Mouse (Mus musculus) midbrain, embryonic 16.5 days (tissue): ENCODE measurements around the gene Ifnk. TPM values are rescaled to one million over a fixed set of nuclear protein-coding genes. Genes with fewer than 3 reads are reported as not detected.

Experiments
- ATAC-seq: fragments of 200-750 bp; cut with Nextera tagmentation; 2 replicates; pipeline ENCODE4 v1.8.0; 2017; ENCODE audit warnings: moderate TSS enrichment
- H3K27ac ChIP-seq: fragments of 300-500 bp; sonication (generic); 2 replicates; pipeline ENCODE4 v1.5.1; 2014; ENCODE audit warnings: mild to moderate bottlenecking, low read length, mixed read lengths
- H3K27me3 ChIP-seq: fragments of 300-500 bp; sonication (generic); 2 replicates; pipeline ENCODE4 v1.6.1; 2014; ENCODE audit warnings: low read depth, low read length, mixed read lengths; ENCODE audit not compliant: control insufficient read depth, insufficient read depth
- H3K36me3 ChIP-seq: fragments of 300-500 bp; sonication (generic); 2 replicates; pipeline ENCODE4 v1.6.1; 2014; ENCODE audit warnings: mild to moderate bottlenecking, low read length, moderate library complexity, mixed read lengths; ENCODE audit not compliant: control insufficient read depth, insufficient read depth
- H3K4me1 ChIP-seq: fragments of 300-500 bp; sonication (generic); 2 replicates; pipeline ENCODE4 v1.6.1; 2014; ENCODE audit warnings: mild to moderate bottlenecking, low read length, mixed read lengths; ENCODE audit not compliant: control insufficient read depth, insufficient read depth
- H3K4me2 ChIP-seq: fragments of 300-500 bp; sonication (generic); 2 replicates; pipeline ENCODE4 v1.6.1; 2014; ENCODE audit warnings: mild to moderate bottlenecking, low read length, mixed read lengths
- H3K4me3 ChIP-seq: fragments of 300-500 bp; sonication (generic); 2 replicates; pipeline ENCODE4 v1.5.1; 2014; ENCODE audit warnings: low read depth, mild to moderate bottlenecking, low read length, moderate library complexity, mixed read lengths
- H3K9ac ChIP-seq: fragments of 300-500 bp; sonication (generic); 2 replicates; pipeline ENCODE4 v1.6.1; 2014; ENCODE audit warnings: low read depth, low read length, mixed read lengths
- H3K9me3 ChIP-seq: fragments of 300-500 bp; sonication (generic); replicated peaks from 2 replicates; pipeline ENCODE4 v1.6.1; 2014; ENCODE audit warnings: mild to moderate bottlenecking, low read length, mixed read lengths; ENCODE audit not compliant: control insufficient read depth, poor library complexity, severe bottlenecking
- WGBS: fragments of 180-500 bp; shearing (Covaris S2); extraction: QIAGEN DNeasy Blood & Tissue Kit; methylation state at CpG from one replicate; pipeline ENCODE4 v1.1.7; 2014; 5-methylcytosine and 5-hydroxymethylcytosine counted together
- polyA plus RNA-seq: library from polyadenylated mRNA; unstranded; fragments of >200 nt; fragmentation: Nextera tagmentation; extraction: Ambion mirVana; gene quantifications from 2 replicates; pipeline ENCODE4 v1.2.1, GENCODE M21; 2015

Gene Ifnk
- 0.27 TPM in 1 of 2 replicates, not detected in the other for polyA plus RNA-seq

GRCm38 (mm10) chr4:35151756-35152155 is at the start of gene Ifnk:
Gene Ifnk, plus strand, starts transcription at chr4:35152056.
- Histone ChIP-seq H3K4me3 (no peak within 1 kb of the TSS), H3K4me1 (peaks cover 9% of the 10 kb centered on the region; the same call in 1 of the 2 replicates), H3K27me3 (no peaks in the 10 kb centered on the region; the same call in 1 of the 2 replicates), H3K27ac (no peak within 1 kb of the TSS), H3K4me2 (no peak within 1 kb of the TSS), H3K36me3 (no peaks in the 10 kb centered on the region), H3K9ac (no peak within 1 kb of the TSS), H3K9me3 (no peaks in the 10 kb centered on the region)
- 88% methylated on average over 4 of the region's 4 CpGs for WGBS
- ATAC-seq: no peak

GRCm38 (mm10) chr4:35105115-35105773 is 46.6 kb upstream of the Ifnk start:
- 73% methylated on average over 14 of the region's 14 CpGs for WGBS
- Histone ChIP-seq H3K9ac (no peak overlapping the region), H3K27me3 (no peaks in the 10 kb centered on the region; the same call in 1 of the 2 replicates), H3K27ac (no peak overlapping the region), H3K4me1 (peaks cover 4% of the 10 kb centered on the region), H3K36me3 (no peaks in the 10 kb centered on the region), H3K9me3 (no peaks in the 10 kb centered on the region), H3K4me2 (no peak overlapping the region), H3K4me3 (no peak overlapping the region)
- ATAC-seq: no peak

- H3K9ac ChIP-seq: no peak overlapping the region
- no peaks in the 10 kb centered on the region for H3K9me3 ChIP-seq
- 92% methylated on average over 4 of the region's 4 CpGs for WGBS
- H3K36me3 ChIP-seq: no peaks in the 10 kb centered on the region
- H3K27ac ChIP-seq: no peak overlapping the region
- no peaks in the 10 kb centered on the region for H3K27me3 ChIP-seq
- ATAC-seq: no peak
- H3K4me2 ChIP-seq: no peak overlapping the region
- no peaks in the 10 kb centered on the region for H3K4me1 ChIP-seq
- no peak overlapping the region for H3K4me3 ChIP-seq
Measured at GRCm38 (mm10) chr4:35112452-35112851, 39.4 kb upstream of the Ifnk start.

- H3K4me3 ChIP-seq: no peak overlapping the region
- H3K9me3 ChIP-seq: no peaks in the 10 kb centered on the region
- WGBS: 82% methylated on average over 13 of the region's 13 CpGs
- no peaks in the 10 kb centered on the region for H3K4me1 ChIP-seq
- no peaks in the 10 kb centered on the region for H3K27me3 ChIP-seq
- H3K27ac ChIP-seq: no peak overlapping the region
- ATAC-seq: no peak
- H3K9ac ChIP-seq: no peak overlapping the region
- H3K36me3 ChIP-seq: no peaks in the 10 kb centered on the region
- no peak overlapping the region for H3K4me2 ChIP-seq
Measured at GRCm38 (mm10) chr4:35113516-35114248, 38.2 kb upstream of the Ifnk start.

GRCm38 (mm10) chr4:35114950-35115349 is 36.9 kb upstream of the Ifnk start:
- no peaks in the 10 kb centered on the region for H3K9me3 ChIP-seq
- no peak for ATAC-seq
- no peaks in the 10 kb centered on the region for H3K27me3 ChIP-seq
- WGBS: 68% methylated on average over 2 of the region's 2 CpGs
- no peaks in the 10 kb centered on the region for H3K36me3 ChIP-seq
- H3K4me1 ChIP-seq: no peaks in the 10 kb centered on the region
- no peak overlapping the region for H3K4me2 ChIP-seq
- H3K4me3 ChIP-seq: no peak overlapping the region
- no peak overlapping the region for H3K27ac ChIP-seq
- no peak overlapping the region for H3K9ac ChIP-seq

- peaks cover 2% of the 10 kb centered on the region for H3K4me1 ChIP-seq
- H3K4me3 ChIP-seq: no peak overlapping the region
- no peaks in the 10 kb centered on the region for H3K36me3 ChIP-seq
- peak; percentile 82 for ATAC-seq
- H3K4me2 ChIP-seq: no peak overlapping the region
- H3K9me3 ChIP-seq: no peaks in the 10 kb centered on the region
- no peaks in the 10 kb centered on the region for H3K27me3 ChIP-seq
- no peak overlapping the region for H3K9ac ChIP-seq
- no peak overlapping the region for H3K27ac ChIP-seq
- 18% methylated on average over 6 of the region's 6 CpGs for WGBS
Measured at GRCm38 (mm10) chr4:35115933-35116332, 35.9 kb upstream of the Ifnk start.

- peaks cover 12% of the 10 kb centered on the region for H3K4me1 ChIP-seq
- no peak for ATAC-seq
- WGBS: 93% methylated on average over 3 of the region's 3 CpGs
Measured at GRCm38 (mm10) chr4:35117144-35117543, 34.7 kb upstream of the Ifnk start.

GRCm38 (mm10) chr4:35118851-35119250 is 33.0 kb upstream of the Ifnk start:
- H3K9me3 ChIP-seq: no peaks in the 10 kb centered on the region
- no peak overlapping the region for H3K4me3 ChIP-seq
- H3K27ac ChIP-seq: no peak overlapping the region
- no peaks in the 10 kb centered on the region for H3K36me3 ChIP-seq
- no peak overlapping the region for H3K9ac ChIP-seq
- no peak for ATAC-seq
- no peak overlapping the region for H3K4me2 ChIP-seq
- peaks cover 18% of the 10 kb centered on the region for H3K4me1 ChIP-seq
- H3K27me3 ChIP-seq: no peaks in the 10 kb centered on the region
- 87% methylated on average over 2 of the region's 2 CpGs for WGBS

More at GRCm38 (mm10) chr4:35117144-35117543, 34.7 kb upstream of the Ifnk start:
- Histone ChIP-seq H3K9ac (no peak overlapping the region), H3K9me3 (no peaks in the 10 kb centered on the region), H3K4me3 (no peak overlapping the region), H3K4me2 (no peak overlapping the region), H3K27ac (no peak overlapping the region), H3K36me3 (no peaks in the 10 kb centered on the region), H3K27me3 (no peaks in the 10 kb centered on the region)

- WGBS: 60% methylated on average over 4 of the region's 4 CpGs
- no peak for ATAC-seq
Measured at GRCm38 (mm10) chr4:35120159-35120558, 31.7 kb upstream of the Ifnk start.

More at GRCm38 (mm10) chr4:35120159-35120558, 31.7 kb upstream of the Ifnk start:
- H3K4me2 ChIP-seq: no peak overlapping the region
- H3K9me3 ChIP-seq: no peaks in the 10 kb centered on the region
- H3K27ac ChIP-seq: no peak overlapping the region
- H3K9ac ChIP-seq: no peak overlapping the region
- H3K4me1 ChIP-seq: peaks cover 20% of the 10 kb centered on the region
- no peaks in the 10 kb centered on the region for H3K36me3 ChIP-seq
- H3K27me3 ChIP-seq: no peaks in the 10 kb centered on the region
- no peak overlapping the region for H3K4me3 ChIP-seq
